Mouse (Mus musculus): Measurements from ENCODE around the gene Kcnb1.

The Kcnb1 gene

DNA sequence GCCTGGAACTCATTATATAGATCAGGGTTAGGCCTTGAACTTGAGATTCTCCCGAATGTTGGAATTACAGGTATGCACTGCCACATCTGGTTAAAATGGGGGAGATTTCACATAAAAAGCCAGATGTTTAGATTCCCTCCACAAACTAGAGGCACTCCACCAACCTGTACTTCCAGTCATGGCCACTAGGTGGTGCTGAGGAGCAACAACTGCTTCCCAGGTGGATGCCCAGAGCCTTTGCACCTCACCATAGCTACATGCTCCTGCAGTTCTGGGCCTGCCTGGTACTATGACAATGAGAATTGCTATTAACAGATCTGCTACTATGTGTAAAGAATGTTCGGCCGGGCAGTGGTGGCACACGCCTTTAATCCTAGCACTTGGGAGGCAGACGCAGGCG is 77.2 kb downstream of the Kcnb1 start:
- TF ChIP-seq NANOG (IDR thresholded peaks at IDR 0.05; ENCODE audit: borderline replicate concordance, low read length) (no peak), CTCF (conservative IDR thresholded peaks at IDR 0.05; ENCODE audit: low read length) (peak; percentile 96)
- Histone ChIP-seq H3K9me3 (ENCODE audit: low read length) (peaks cover 8% of the 10 kb centered on the region), H3K4me3 (replicated peaks; ENCODE audit: low read length) (no peak overlapping the region), H3K27me3 (ENCODE audit: insufficient read depth, low read length) (no peaks in the 10 kb centered on the region), H3K36me3 (ENCODE audit: insufficient read depth, low read length) (no peaks in the 10 kb centered on the region), H3K4me1 (replicated peaks; ENCODE audit: low read depth, low read length) (peaks cover 31% of the 10 kb centered on the region)

DNA sequence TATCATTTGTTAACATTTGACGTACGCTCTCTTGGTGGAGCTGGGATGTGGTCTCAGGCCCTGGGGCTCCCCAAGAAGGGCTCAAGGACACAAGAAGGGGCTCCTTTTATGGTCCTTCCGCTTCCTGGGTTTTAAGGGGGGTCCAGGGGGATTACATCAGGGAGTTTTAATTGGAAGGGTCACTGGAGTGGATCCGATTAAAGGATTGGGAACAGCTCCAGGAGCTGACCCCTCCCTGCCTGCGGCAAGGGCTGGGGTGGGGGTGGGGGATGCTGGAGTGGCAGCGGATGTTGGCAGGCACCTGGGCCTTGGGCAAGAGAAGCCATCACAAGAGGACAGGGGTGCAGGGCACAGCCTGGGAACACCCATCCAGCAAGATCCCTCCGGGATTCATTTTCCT is 77.7 kb downstream of the Kcnb1 start:
- no peak overlapping the region for H3K4me3 ChIP-seq (replicated peaks; ENCODE audit: low read length)

GRCm38 (mm10) chr2:167109506-167109905 is 80.4 kb downstream of the Kcnb1 start:
- H3K9me3 ChIP-seq (ENCODE audit: low read length): peaks cover 9% of the 10 kb centered on the region
- peaks cover 17% of the 10 kb centered on the region for H3K27me3 ChIP-seq (ENCODE audit: insufficient read depth, low read length)
- TF ChIP-seq POU5F1 (IDR thresholded peaks at IDR 0.05; ENCODE audit: borderline replicate concordance, low read length) (no peak), CTCF (conservative IDR thresholded peaks at IDR 0.05; ENCODE audit: low read length) (no peak), NANOG (IDR thresholded peaks at IDR 0.05; ENCODE audit: borderline replicate concordance, low read length) (no peak)
- no peaks in the 10 kb centered on the region for H3K36me3 ChIP-seq (ENCODE audit: insufficient read depth, low read length)
- H3K4me3 ChIP-seq (replicated peaks; ENCODE audit: low read length): no peak overlapping the region
- H3K4me1 ChIP-seq (replicated peaks; ENCODE audit: low read depth, low read length): peaks cover 53% of the 10 kb centered on the region

More for the DNA sequence above, 77.7 kb downstream of the Kcnb1 start:
- Histone ChIP-seq H3K4me1 (replicated peaks; ENCODE audit: low read depth, low read length) (peaks cover 31% of the 10 kb centered on the region), H3K9me3 (ENCODE audit: low read length) (peaks cover 7% of the 10 kb centered on the region), H3K36me3 (ENCODE audit: insufficient read depth, low read length) (no peaks in the 10 kb centered on the region), H3K27me3 (ENCODE audit: insufficient read depth, low read length) (no peaks in the 10 kb centered on the region)
- TF ChIP-seq NANOG (IDR thresholded peaks at IDR 0.05; ENCODE audit: borderline replicate concordance, low read length) (no peak), POU5F1 (IDR thresholded peaks at IDR 0.05; ENCODE audit: borderline replicate concordance, low read length) (no peak), CTCF (conservative IDR thresholded peaks at IDR 0.05; ENCODE audit: low read length) (no peak)

DNA sequence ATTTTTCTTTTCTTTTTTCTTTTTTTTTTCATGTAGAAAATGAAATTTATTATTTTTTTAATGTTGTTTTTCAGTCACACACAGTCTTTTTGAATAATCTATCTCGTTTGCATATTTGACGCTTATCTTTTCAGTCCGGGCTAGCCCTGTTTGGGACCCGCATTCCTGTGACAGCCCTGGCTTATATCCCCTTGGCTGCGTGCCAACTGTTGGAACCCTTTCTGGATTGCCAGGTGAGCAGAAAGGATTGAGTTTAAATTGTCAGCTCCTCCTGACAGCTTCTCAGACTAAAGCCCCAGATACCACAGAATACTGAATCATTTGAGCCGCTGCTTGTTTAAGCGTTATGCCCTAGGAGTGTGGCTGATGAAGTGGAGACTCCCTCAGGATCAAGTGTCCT is 86.4 kb downstream of the Kcnb1 start:
- peaks cover 57% of the 10 kb centered on the region for H3K4me1 ChIP-seq (replicated peaks; ENCODE audit: low read depth, low read length)
- peaks cover 9% of the 10 kb centered on the region for H3K9me3 ChIP-seq (ENCODE audit: low read length)
- H3K4me3 ChIP-seq (replicated peaks; ENCODE audit: low read length): no peak overlapping the region
- H3K27me3 ChIP-seq (ENCODE audit: insufficient read depth, low read length): peaks cover 27% of the 10 kb centered on the region
- no peaks in the 10 kb centered on the region for H3K36me3 ChIP-seq (ENCODE audit: insufficient read depth, low read length)
- TF ChIP-seq POU5F1 (IDR thresholded peaks at IDR 0.05; ENCODE audit: borderline replicate concordance, low read length) (no peak), CTCF (conservative IDR thresholded peaks at IDR 0.05; ENCODE audit: low read length) (no peak), NANOG (IDR thresholded peaks at IDR 0.05; ENCODE audit: borderline replicate concordance, low read length) (no peak)

- Histone ChIP-seq H3K27me3 (ENCODE audit: insufficient read depth, low read length) (peaks cover 27% of the 10 kb centered on the region), H3K36me3 (ENCODE audit: insufficient read depth, low read length) (no peaks in the 10 kb centered on the region), H3K4me3 (replicated peaks; ENCODE audit: low read length) (peak overlapping the region; percentile 46), H3K4me1 (replicated peaks; ENCODE audit: low read depth, low read length) (peaks cover 56% of the 10 kb centered on the region), H3K9me3 (ENCODE audit: low read length) (peaks cover 1% of the 10 kb centered on the region)
- TF ChIP-seq CTCF (conservative IDR thresholded peaks at IDR 0.05; ENCODE audit: low read length): no peak
- TF ChIP-seq NANOG (IDR thresholded peaks at IDR 0.05; ENCODE audit: borderline replicate concordance, low read length): no peak
- TF ChIP-seq POU5F1 (IDR thresholded peaks at IDR 0.05; ENCODE audit: borderline replicate concordance, low read length): no peak
These were observed 88.1 kb downstream of the Kcnb1 start for GRCm38 (mm10) chr2:167101743-167102441.

GRCm38 (mm10) chr2:167094688-167095087 is 95.3 kb downstream of the Kcnb1 start:
- H3K4me3 ChIP-seq (replicated peaks; ENCODE audit: low read length): no peak overlapping the region
- TF ChIP-seq CTCF (conservative IDR thresholded peaks at IDR 0.05; ENCODE audit: low read length): no peak
- no peak for TF ChIP-seq POU5F1 (IDR thresholded peaks at IDR 0.05; ENCODE audit: borderline replicate concordance, low read length)
- no peak for TF ChIP-seq NANOG (IDR thresholded peaks at IDR 0.05; ENCODE audit: borderline replicate concordance, low read length)
- no peaks in the 10 kb centered on the region for H3K36me3 ChIP-seq (ENCODE audit: insufficient read depth, low read length)
- peaks cover 14% of the 10 kb centered on the region for H3K4me1 ChIP-seq (replicated peaks; ENCODE audit: low read depth, low read length)
- 0 out of 2 replicates have a peak, but pooled peaks cover 3% of the 10 kb centered on the region for H3K27me3 ChIP-seq (ENCODE audit: insufficient read depth, low read length)
- no peaks in the 10 kb centered on the region for H3K9me3 ChIP-seq (ENCODE audit: low read length)

DNA sequence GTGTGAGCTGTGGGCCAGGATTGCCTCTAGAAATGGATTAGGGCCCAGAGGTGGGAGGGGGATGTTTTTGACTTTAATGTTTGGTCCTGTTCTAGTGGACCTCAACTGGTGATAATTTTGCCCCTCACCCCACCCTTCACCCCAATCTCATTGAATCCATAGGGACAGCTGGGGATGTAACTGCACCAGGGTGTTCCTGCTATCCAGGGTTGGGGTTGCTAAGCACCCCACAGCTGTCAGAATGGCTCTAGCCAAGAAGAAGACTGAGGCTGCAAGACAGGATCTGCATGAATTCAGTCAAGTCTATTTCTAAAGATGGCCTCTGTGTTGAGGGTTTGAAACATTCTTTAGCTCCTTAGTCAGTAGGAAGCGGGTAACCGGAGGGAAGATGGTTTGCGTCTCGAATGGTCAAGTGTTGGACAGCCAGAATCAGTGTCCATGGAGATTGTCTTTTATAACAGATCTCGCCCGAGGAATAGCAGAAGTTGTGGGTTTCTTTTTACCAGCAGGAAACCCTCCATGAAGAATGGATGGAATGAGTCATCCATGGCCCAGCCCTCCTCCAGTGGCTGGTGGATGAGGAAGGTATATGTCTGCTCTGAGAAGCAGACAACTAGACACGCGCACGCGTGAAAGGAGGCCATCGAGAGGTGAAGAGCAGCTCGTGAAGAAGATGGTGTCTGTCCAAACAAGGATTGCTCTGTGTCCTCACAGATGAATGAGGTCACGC is 96.6 kb downstream of the Kcnb1 start:
- Histone ChIP-seq H3K27me3 (ENCODE audit: insufficient read depth, low read length) (peaks cover 3% of the 10 kb centered on the region; the same call in 1 of the 2 replicates), H3K4me1 (replicated peaks; ENCODE audit: low read depth, low read length) (peaks cover 14% of the 10 kb centered on the region), H3K36me3 (ENCODE audit: insufficient read depth, low read length) (no peaks in the 10 kb centered on the region), H3K9me3 (ENCODE audit: low read length) (no peaks in the 10 kb centered on the region), H3K4me3 (replicated peaks; ENCODE audit: low read length) (no peak overlapping the region)
- TF ChIP-seq CTCF (conservative IDR thresholded peaks at IDR 0.05; ENCODE audit: low read length) (no peak), POU5F1 (IDR thresholded peaks at IDR 0.05; ENCODE audit: borderline replicate concordance, low read length) (no peak)

DNA sequence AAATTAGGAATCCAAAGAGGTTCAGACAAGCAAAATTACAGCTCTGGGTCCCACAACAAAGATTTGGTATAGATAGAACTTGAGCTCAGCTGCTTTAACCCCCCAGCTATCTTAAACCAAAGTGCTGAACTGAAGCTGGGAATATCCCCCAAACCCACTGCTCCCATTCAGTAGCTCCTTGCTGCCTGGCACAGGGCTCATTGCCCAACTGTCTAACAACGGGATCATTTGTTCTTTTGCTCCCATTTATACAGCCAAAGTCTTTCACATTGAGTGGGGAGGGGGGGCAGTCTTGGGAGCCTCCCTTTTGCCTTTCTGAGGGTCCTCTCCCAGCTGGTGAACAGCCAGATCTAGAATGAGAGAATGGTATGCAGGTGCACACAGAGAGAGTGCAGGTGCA is 99.7 kb downstream of the Kcnb1 start:
- Histone ChIP-seq H3K36me3 (ENCODE audit: insufficient read depth, low read length) (no peaks in the 10 kb centered on the region), H3K9me3 (ENCODE audit: low read length) (no peaks in the 10 kb centered on the region), H3K4me3 (replicated peaks; ENCODE audit: low read length) (no peak overlapping the region), H3K27me3 (ENCODE audit: insufficient read depth, low read length) (peaks cover 3% of the 10 kb centered on the region; the same call in 1 of the 2 replicates), H3K4me1 (replicated peaks; ENCODE audit: low read depth, low read length) (peaks cover 11% of the 10 kb centered on the region)
- TF ChIP-seq CTCF (conservative IDR thresholded peaks at IDR 0.05; ENCODE audit: low read length) (no peak), POU5F1 (IDR thresholded peaks at IDR 0.05; ENCODE audit: borderline replicate concordance, low read length) (no peak), NANOG (IDR thresholded peaks at IDR 0.05; ENCODE audit: borderline replicate concordance, low read length) (no peak)
